Mouse (Mus musculus) testis, adult 2 months (tissue): ENCODE measurements around the gene Wdsub1. TPM values are rescaled to one million over a fixed set of nuclear protein-coding genes. Genes with fewer than 3 reads are reported as not detected.

ENCODE experiments used
- H3K27ac ChIP-seq: fragments of 200-500 bp; 2 replicates; pipeline ENCODE4 v1.5.1; 2012; ENCODE audit warnings: low read depth, low read length; ENCODE audit not compliant: control insufficient read depth, insufficient read depth
- H3K27me3 ChIP-seq: fragments of 200-500 bp; 2 replicates; pipeline ENCODE4 v1.6.1; 2012; ENCODE audit warnings: mild to moderate bottlenecking, low read length, moderate library complexity; ENCODE audit not compliant: control insufficient read depth, insufficient read depth
- H3K36me3 ChIP-seq: fragments of 200-500 bp; 2 replicates; pipeline ENCODE4 v1.6.1; 2012; ENCODE audit warnings: mild to moderate bottlenecking, low read length; ENCODE audit not compliant: control insufficient read depth, insufficient read depth
- H3K4me1 ChIP-seq: fragments of 200-500 bp; 2 replicates; pipeline ENCODE4 v1.6.1; 2012; ENCODE audit warnings: low read length; ENCODE audit not compliant: control insufficient read depth, insufficient read depth
- H3K4me3 ChIP-seq: fragments of 200-500 bp; 2 replicates; pipeline ENCODE4 v1.5.1; 2012; ENCODE audit warnings: low read depth, mild to moderate bottlenecking, low read length, moderate library complexity, mixed read lengths; ENCODE audit not compliant: control insufficient read depth
- CTCF ChIP-seq: fragments of 200-500 bp; IDR thresholded peaks from 2 replicates; pipeline ENCODE4 v1.5.1; 2012; ENCODE audit warnings: low read depth, mild to moderate bottlenecking, inconsistent platforms, low read length, moderate library complexity; ENCODE audit not compliant: control insufficient read depth, insufficient read depth, insufficient replicate concordance
- POLR2A ChIP-seq: fragments of 200-500 bp; IDR thresholded peaks from 2 replicates; pipeline ENCODE4 v1.6.1; 2012; ENCODE audit warnings: low read depth, mild to moderate bottlenecking, inconsistent platforms, low read length, moderate library complexity; ENCODE audit not compliant: control insufficient read depth
- polyA plus RNA-seq: library from polyadenylated mRNA; depleted of rRNA; stranded (reverse); fragments of >200 nt; gene quantifications from 2 replicates; pipeline ENCODE4 v1.2.3, GENCODE M21; 2012

Wdsub1 gene
- polyA plus RNA-seq, 1 experiment = 33.5 TPM

GRCm38 (mm10) chr2:59830940-59831339 is 51.5 kb downstream of the Wdsub1 start:
- no peaks in the 10 kb centered on the region for H3K27me3 ChIP-seq
- H3K27ac ChIP-seq = no peak overlapping the region
- TF ChIP-seq POLR2A (no peak), CTCF (no peak)
- peaks cover 2% of the 10 kb centered on the region; the same call in 1 of the 2 replicates for H3K4me1 ChIP-seq
- no peaks in the 10 kb centered on the region for H3K36me3 ChIP-seq
- no peak overlapping the region for H3K4me3 ChIP-seq

GRCm38 (mm10) chr2:59830151-59830550 is 52.2 kb downstream of the Wdsub1 start:
- H3K4me1 ChIP-seq = peaks cover 2% of the 10 kb centered on the region; the same call in 1 of the 2 replicates
- H3K27ac ChIP-seq = no peak overlapping the region
- H3K36me3 ChIP-seq = no peaks in the 10 kb centered on the region
- no peak overlapping the region for H3K4me3 ChIP-seq
- TF ChIP-seq POLR2A = no peak
- TF ChIP-seq CTCF = peak; percentile 42; the same call in 1 of the 2 replicates
- no peaks in the 10 kb centered on the region for H3K27me3 ChIP-seq

- Histone ChIP-seq H3K27ac (peak overlapping the region; percentile 46; the same call in 1 of the 2 replicates), H3K4me3 (no peak overlapping the region), H3K27me3 (no peaks in the 10 kb centered on the region), H3K4me1 (peaks cover 2% of the 10 kb centered on the region; the same call in 1 of the 2 replicates), H3K36me3 (no peaks in the 10 kb centered on the region)
- TF ChIP-seq POLR2A (no peak), CTCF (no peak)
These were observed 52.7 kb downstream of the Wdsub1 start for GRCm38 (mm10) chr2:59829718-59830117.

GRCm38 (mm10) chr2:59828777-59829508 is 53.4 kb downstream of the Wdsub1 start:
- peak overlapping the region; percentile 55; the same call in 1 of the 2 replicates for H3K27ac ChIP-seq
- TF ChIP-seq POLR2A (no peak), CTCF (no peak)
- peaks cover 2% of the 10 kb centered on the region; the same call in 1 of the 2 replicates for H3K4me1 ChIP-seq
- H3K4me3 ChIP-seq = no peak overlapping the region
- no peaks in the 10 kb centered on the region for H3K36me3 ChIP-seq
- H3K27me3 ChIP-seq = no peaks in the 10 kb centered on the region

DNA sequence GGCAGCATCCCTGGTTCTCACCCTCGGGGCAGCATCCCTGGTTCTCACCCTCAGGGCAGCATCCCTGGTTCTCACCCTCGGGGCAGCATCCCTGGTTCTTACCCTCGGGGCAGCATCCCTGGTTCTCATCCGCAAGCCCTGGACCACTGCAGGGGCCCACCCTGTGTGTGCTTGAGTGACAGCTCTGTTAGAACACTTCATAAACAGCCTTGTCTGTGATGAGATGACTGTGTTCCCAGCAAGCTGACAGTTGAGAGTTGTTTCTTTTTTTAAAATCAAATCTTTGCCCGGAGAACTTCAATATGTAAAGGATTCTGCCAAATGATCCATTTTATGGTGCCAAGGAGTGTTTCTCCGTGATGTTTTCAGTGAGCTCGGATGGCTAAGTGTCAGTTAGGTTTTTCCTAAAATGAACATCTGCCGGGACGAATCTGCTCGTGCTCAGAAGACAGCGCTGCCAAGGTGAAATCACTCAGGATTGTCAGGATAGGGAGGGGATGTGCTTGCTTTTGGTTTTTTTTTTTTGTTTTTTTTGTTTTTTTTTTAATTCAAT is 54.2 kb downstream of the Wdsub1 start:
- Histone ChIP-seq H3K27ac (no peak overlapping the region), H3K4me3 (no peak overlapping the region), H3K4me1 (peaks cover 2% of the 10 kb centered on the region; the same call in 1 of the 2 replicates), H3K27me3 (no peaks in the 10 kb centered on the region), H3K36me3 (no peaks in the 10 kb centered on the region)
- TF ChIP-seq CTCF (no peak), POLR2A (no peak)

GRCm38 (mm10) chr2:59825380-59825779 is 57.0 kb downstream of the Wdsub1 start:
- H3K27ac ChIP-seq = no peak overlapping the region
- H3K27me3 ChIP-seq = no peaks in the 10 kb centered on the region
- H3K4me3 ChIP-seq = no peak overlapping the region
- H3K4me1 ChIP-seq = peaks cover 2% of the 10 kb centered on the region; the same call in 1 of the 2 replicates
- no peaks in the 10 kb centered on the region for H3K36me3 ChIP-seq
- TF ChIP-seq CTCF = no peak
- no peak for TF ChIP-seq POLR2A

DNA sequence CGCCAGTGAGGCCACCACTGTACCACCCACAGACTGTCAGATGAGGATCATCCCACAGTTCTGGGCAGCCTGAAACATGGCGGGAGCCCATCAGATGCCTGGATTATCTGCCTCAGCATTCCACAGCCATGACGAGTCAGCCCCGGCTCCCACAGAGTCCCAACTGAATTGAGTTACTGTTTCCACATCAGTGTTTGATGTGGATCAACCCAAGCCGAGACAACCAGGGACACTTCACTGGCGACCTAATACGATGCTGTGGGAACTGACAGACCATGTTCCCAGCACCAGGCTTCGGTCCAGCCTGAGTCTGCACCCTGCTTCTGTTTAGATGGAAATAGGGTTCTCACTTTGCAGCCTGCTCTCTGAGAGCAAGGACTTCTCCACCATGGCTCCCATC is 58.1 kb downstream of the Wdsub1 start:
- H3K27ac ChIP-seq = no peak overlapping the region
- H3K36me3 ChIP-seq = no peaks in the 10 kb centered on the region
- H3K4me3 ChIP-seq = no peak overlapping the region
- 0 out of 2 replicates have a peak, but pooled peaks cover under 1% of the 10 kb centered on the region for H3K4me1 ChIP-seq
- H3K27me3 ChIP-seq = no peaks in the 10 kb centered on the region
- TF ChIP-seq CTCF (no peak), POLR2A (no peak)
